Mouse (Mus musculus) gastrocnemius, postnatal 4 days (tissue): Measurements from ENCODE around the gene Arhgap31. TPM values are rescaled to one million over a fixed set of nuclear protein-coding genes. Genes with fewer than 3 reads are reported as not detected.

ENCODE experiments used
- DNase-seq, 2 experiments: peaks; one replicate each; pipeline ENCODE4 v3.0.0; 2021 to 2022; ENCODE audit warnings: low spot score in 2 of 2, mixed read lengths in 2 of 2
- total RNA-seq, 2 experiments: library from RNA; stranded (reverse); gene quantifications; 2 replicates each; pipeline ENCODE4 v1.2.3; 2021

The Arhgap31 gene
- total RNA-seq, 2 experiments from 2014 or later: 30.1 to 31.2 TPM

GRCm38 (mm10) chr16:38653390-38653871 is 59.6 kb downstream of the Arhgap31 start:
- DNase-seq: no peak

- DNase-seq: no peak
These were observed 60.4 kb downstream of the Arhgap31 start for GRCm38 (mm10) chr16:38652653-38653052.

GRCm38 (mm10) chr16:38651721-38652231 is 61.3 kb downstream of the Arhgap31 start:
- no peak for DNase-seq

- no peak for DNase-seq
These were observed 61.8 kb downstream of the Arhgap31 start for GRCm38 (mm10) chr16:38651306-38651705.

- no peak for DNase-seq
These were observed 63.6 kb downstream of the Arhgap31 start for GRCm38 (mm10) chr16:38649431-38649827.

GRCm38 (mm10) chr16:38648783-38649430 is 64.2 kb downstream of the Arhgap31 start:
- no peak for DNase-seq

GRCm38 (mm10) chr16:38648155-38648554 is 64.9 kb downstream of the Arhgap31 start:
- no peak for DNase-seq

GRCm38 (mm10) chr16:38644455-38644854 is 68.6 kb downstream of the Arhgap31 start:
- no peak for DNase-seq

- peak in 1 of 2 experiments; percentile 34 for DNase-seq
These were observed 76.0 kb downstream of the Arhgap31 start for GRCm38 (mm10) chr16:38637085-38637484.

GRCm38 (mm10) chr16:38636682-38637081 is 76.4 kb downstream of the Arhgap31 start:
- DNase-seq: no peak

GRCm38 (mm10) chr16:38635833-38636390 is 77.2 kb downstream of the Arhgap31 start:
- no peak for DNase-seq

GRCm38 (mm10) chr16:38632147-38632546 is 80.9 kb downstream of the Arhgap31 start:
- peak; percentile 42 to 51 for DNase-seq

GRCm38 (mm10) chr16:38625811-38626369 is 87.2 kb downstream of the Arhgap31 start:
- no peak for DNase-seq

GRCm38 (mm10) chr16:38625411-38625810 is 87.7 kb downstream of the Arhgap31 start:
- DNase-seq: no peak

GRCm38 (mm10) chr16:38624303-38624702 is 88.8 kb downstream of the Arhgap31 start:
- no peak for DNase-seq

GRCm38 (mm10) chr16:38622283-38622682 is 90.8 kb downstream of the Arhgap31 start:
- no peak for DNase-seq

GRCm38 (mm10) chr16:38620696-38621450 is 92.2 kb downstream of the Arhgap31 start:
- DNase-seq: no peak

- peak; percentile 72 to 80 for DNase-seq
These were observed 94.0 kb downstream of the Arhgap31 start for GRCm38 (mm10) chr16:38619054-38619453.

- no peak for DNase-seq
These were observed 95.1 kb downstream of the Arhgap31 start for GRCm38 (mm10) chr16:38617977-38618376.

GRCm38 (mm10) chr16:38613646-38614045 is 99.4 kb downstream of the Arhgap31 start:
- DNase-seq: no peak

- DNase-seq: peak in 1 of 2 experiments; percentile 35
These were observed 100.4 kb downstream of the Arhgap31 start for GRCm38 (mm10) chr16:38612646-38613045.
